In genomic region chr6:134968326-134968725, GRCm38 (mm10) we compare ENCODE assay signal across 25 mouse cellular contexts.
"Had no signal": no experiment of that assay in that cellular context is flagged by ENCODE, and none has a peak within 500 bp of the region (broad histone marks: within the 10 kb centered on the region; RNA-seq: fewer than 3 reads in every experiment).

No protein-coding gene starts in this region.

- H3K4me3 ChIP-seq: heart, adult 2 months; heart, embryonic 13.5 days; heart, embryonic 15.5 days; hindbrain, embryonic 13.5 days; hindbrain, embryonic 15.5 days; limb, embryonic 13.5 days; limb, embryonic 15.5 days; liver, embryonic 12.5 days had no signal

- H3K27me3 ChIP-seq: heart, embryonic 13.5 days; heart, embryonic 15.5 days; hindbrain, embryonic 13.5 days; hindbrain, embryonic 15.5 days; limb, embryonic 13.5 days; limb, embryonic 15.5 days had no signal

- H3K9ac ChIP-seq: heart, embryonic 13.5 days; heart, embryonic 15.5 days; hindbrain, embryonic 13.5 days; hindbrain, embryonic 15.5 days; limb, embryonic 13.5 days; limb, embryonic 15.5 days; liver, embryonic 12.5 days; liver, embryonic 14.5 days had no signal

- H3K36me3 ChIP-seq: heart, embryonic 13.5 days; heart, embryonic 15.5 days; hindbrain, embryonic 13.5 days; hindbrain, embryonic 15.5 days; limb, embryonic 13.5 days; limb, embryonic 15.5 days; liver, embryonic 12.5 days had no signal

- ATAC-seq: intestine, embryonic 16.5 days; liver, embryonic 12.5 days had no signal

- DNase-seq: gastrocnemius, postnatal 14 days; gastrocnemius, postnatal 36 days; heart, adult 11 months; heart, adult 2 months; heart, postnatal 14 days; heart, postnatal 36 days; kidney, adult 11 months; kidney, adult 2 months; kidney, adult 9 months; kidney, postnatal 10 days; kidney, postnatal 25 days; layer of hippocampus, adult 9-11 months; layer of hippocampus, postnatal 36 days; left cerebral cortex, postnatal 4 days had no signal

- H3K4me2 ChIP-seq: heart, embryonic 11.5 days; heart, embryonic 13.5 days; heart, embryonic 15.5 days; hindbrain, embryonic 13.5 days; hindbrain, embryonic 15.5 days; limb, embryonic 13.5 days; limb, embryonic 15.5 days; liver, embryonic 12.5 days had no signal

- H3K4me1 ChIP-seq: heart, embryonic 13.5 days; heart, embryonic 15.5 days; hindbrain, embryonic 13.5 days; hindbrain, embryonic 15.5 days; limb, embryonic 13.5 days; limb, embryonic 15.5 days had no signal

- H3K9me3 ChIP-seq: heart, embryonic 13.5 days; heart, embryonic 15.5 days; hindbrain, embryonic 13.5 days; hindbrain, embryonic 15.5 days; limb, embryonic 15.5 days had no signal

- H3K27ac ChIP-seq: heart, adult 2 months; heart, embryonic 13.5 days; heart, embryonic 15.5 days; hindbrain, embryonic 13.5 days; hindbrain, embryonic 15.5 days; hindbrain, postnatal 0 days; limb, embryonic 13.5 days; limb, embryonic 15.5 days; liver, embryonic 12.5 days; liver, embryonic 14.5 days had no signal
